Mouse (Mus musculus): ENCODE data around the gene Gm9747.

- no peak for TF ChIP-seq EP300 (optimal IDR thresholded peaks at IDR 0.05)
- TF ChIP-seq CTCF (IDR thresholded peaks at IDR 0.05; ENCODE audit: low read depth): no peak
Observed at GRCm38 (mm10) chr1:82238245-82238644, 5.3 kb downstream of the Gm9747 start.
